Mouse (Mus musculus): ENCODE data around the gene Cdnf.

DNA sequence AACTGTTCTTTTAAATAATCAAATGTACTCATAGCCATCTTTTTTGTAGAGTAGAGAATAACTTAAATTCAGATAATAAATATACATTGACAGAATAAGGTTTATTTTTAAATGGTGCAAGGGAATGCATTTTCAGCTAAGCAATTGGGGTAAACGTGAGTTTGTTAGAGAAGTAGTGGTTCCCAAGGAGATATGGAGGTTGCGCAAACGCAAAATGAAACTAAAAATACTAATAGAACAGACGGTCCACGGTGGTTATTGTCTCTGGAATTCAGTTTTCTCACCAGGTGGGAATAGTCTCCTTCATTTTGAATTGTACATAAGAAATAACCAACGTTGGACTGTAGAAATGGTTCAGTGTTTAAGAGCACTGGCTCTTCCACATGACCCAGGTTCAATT lies 13.5 kb downstream of the Cdnf start:
- TF ChIP-seq CTCF (IDR thresholded peaks at IDR 0.05; ENCODE audit: control insufficient read depth, insufficient read depth, insufficient replicate concordance, low read depth, low read length) (no peak), POLR2A (IDR thresholded peaks at IDR 0.05; ENCODE audit: control insufficient read depth, low read depth, low read length) (no peak)

All from testis, adult 2 months (tissue).